Mouse (Mus musculus): ENCODE data around the gene Phip. TPM values are rescaled to one million over a fixed set of nuclear protein-coding genes. Genes with fewer than 3 reads are reported as not detected.

Gene Phip
- 81.2 and 125 TPM in 2 replicates for total RNA-seq (2014; fragmentation: Nextera tagmentation)
- total RNA-seq (2017), result 115 and 142 TPM in 2 replicates

GRCm38 (mm10) chr9:82975342-82976215, at the start of gene Phip:
Phip (minus strand) TSS chr9:82975516.
- ATAC-seq (replicated peaks; ENCODE audit: poor library complexity, severe bottlenecking), result peak; percentile 74

- ATAC-seq (replicated peaks; ENCODE audit: poor library complexity, severe bottlenecking), result no peak
These were observed 48.4 kb upstream of the Phip start for GRCm38 (mm10) chr9:83023724-83024123.

- no peak for ATAC-seq (replicated peaks; ENCODE audit: poor library complexity, severe bottlenecking)
These were observed 39.2 kb upstream of the Phip start for GRCm38 (mm10) chr9:83014516-83014915.

GRCm38 (mm10) chr9:83008306-83008705, 33.0 kb upstream of the Phip start:
- ATAC-seq (replicated peaks; ENCODE audit: poor library complexity, severe bottlenecking), result no peak

- ATAC-seq (replicated peaks; ENCODE audit: poor library complexity, severe bottlenecking), result no peak
These were observed 26.0 kb upstream of the Phip start for GRCm38 (mm10) chr9:83001342-83001741.

GRCm38 (mm10) chr9:82997765-82998500, 22.6 kb upstream of the Phip start:
- ATAC-seq (replicated peaks; ENCODE audit: poor library complexity, severe bottlenecking), result no peak

GRCm38 (mm10) chr9:82976936-82977335, 1.6 kb upstream of the Phip start:
- ATAC-seq (replicated peaks; ENCODE audit: poor library complexity, severe bottlenecking), result no peak

GRCm38 (mm10) chr9:82976219-82976618, 903 bp upstream of the Phip start:
- ATAC-seq (replicated peaks; ENCODE audit: poor library complexity, severe bottlenecking), result no peak

GRCm38 (mm10) chr9:82974962-82975341, 364 bp downstream of the Phip start:
- peak; percentile 47 for ATAC-seq (replicated peaks; ENCODE audit: poor library complexity, severe bottlenecking)

- ATAC-seq (replicated peaks; ENCODE audit: poor library complexity, severe bottlenecking), result peak; percentile 48
These were observed 992 bp downstream of the Phip start for GRCm38 (mm10) chr9:82974187-82974861.

- ATAC-seq (replicated peaks; ENCODE audit: poor library complexity, severe bottlenecking), result no peak
These were observed 1.9 kb downstream of the Phip start for GRCm38 (mm10) chr9:82973321-82973892.

GRCm38 (mm10) chr9:82971433-82971832, 3.9 kb downstream of the Phip start:
- ATAC-seq (replicated peaks; ENCODE audit: poor library complexity, severe bottlenecking), result no peak

- ATAC-seq (replicated peaks; ENCODE audit: poor library complexity, severe bottlenecking), result no peak
These were observed 8.2 kb downstream of the Phip start for GRCm38 (mm10) chr9:82967076-82967621.

- no peak for ATAC-seq (replicated peaks; ENCODE audit: poor library complexity, severe bottlenecking)
These were observed 11.3 kb downstream of the Phip start for GRCm38 (mm10) chr9:82963981-82964380.

- no peak for ATAC-seq (replicated peaks; ENCODE audit: poor library complexity, severe bottlenecking)
These were observed 14.0 kb downstream of the Phip start for GRCm38 (mm10) chr9:82961352-82961751.

- no peak for ATAC-seq (replicated peaks; ENCODE audit: poor library complexity, severe bottlenecking)
These were observed 20.0 kb downstream of the Phip start for GRCm38 (mm10) chr9:82955267-82955666.

GRCm38 (mm10) chr9:82952330-82952729, 23.0 kb downstream of the Phip start:
- ATAC-seq (replicated peaks; ENCODE audit: poor library complexity, severe bottlenecking), result no peak

- ATAC-seq (replicated peaks; ENCODE audit: poor library complexity, severe bottlenecking), result no peak
These were observed 23.8 kb downstream of the Phip start for GRCm38 (mm10) chr9:82951435-82952004.

- ATAC-seq (replicated peaks; ENCODE audit: poor library complexity, severe bottlenecking), result no peak
These were observed 68.1 kb downstream of the Phip start for GRCm38 (mm10) chr9:82907246-82907645.

GRCm38 (mm10) chr9:82888645-82889044, 86.7 kb downstream of the Phip start:
- no peak for ATAC-seq (replicated peaks; ENCODE audit: poor library complexity, severe bottlenecking)

Data from granulocyte monocyte progenitor cell, adult 5-6 weeks (primary cell).